Mouse (Mus musculus) lung, postnatal 14 days (tissue): ENCODE measurements at regions not wholly inside any gene's neighbourhood (a gene's known extent, or its start where the extent isn't known, plus 50 kb on each side); places are given as distances from the start of the nearest gene placed in this dataset.

ENCODE experiments used
- DNase-seq: peaks from one replicate; pipeline ENCODE4 v3.0.0; 2021

GRCm38 (mm10) chr16:27507212-27507611 is 118.5 kb downstream of the Ccdc50 start:
- no peak for DNase-seq

GRCm38 (mm10) chr16:27523527-27524121 is 135.0 kb downstream of the Ccdc50 start:
- peak; percentile 0 for DNase-seq

GRCm38 (mm10) chr16:27526669-27527068 is 138.0 kb downstream of the Ccdc50 start:
- DNase-seq: no peak

GRCm38 (mm10) chr16:27530634-27531033 is 142.0 kb downstream of the Ccdc50 start:
- DNase-seq: no peak
